Mouse (Mus musculus): ENCODE results near the gene B230118H07Rik. TPM values are rescaled to one million over a fixed set of nuclear protein-coding genes. Genes with fewer than 3 reads are reported as not detected.

Gene B230118H07Rik
- polyA plus RNA-seq, 1 experiment from 2014 or later: 57.2 TPM

- Histone ChIP-seq H3K4me2 (replicated peaks) (no peak overlapping the region), H3K4me1 (0 out of 2 replicates have a peak, but pooled peaks cover 3% of the 10 kb centered on the region)
These were observed 19.4 kb upstream of the B230118H07Rik start for GRCm38 (mm10) chr2:101668751-101669150.

GRCm38 (mm10) chr2:101665703-101666092, 16.4 kb upstream of the B230118H07Rik start:
- H3K9ac ChIP-seq: no peak overlapping the region
- no peak overlapping the region for H3K4me2 ChIP-seq (replicated peaks)
- H3K36me3 ChIP-seq: no peaks in the 10 kb centered on the region
- no peaks in the 10 kb centered on the region for H3K27me3 ChIP-seq
- H3K4me3 ChIP-seq (replicated peaks): no peak overlapping the region
- H3K27ac ChIP-seq (replicated peaks): no peak overlapping the region
- WGBS: 82% methylated on average over 3 of the region's 3 CpGs
- H3K4me1 ChIP-seq: 0 out of 2 replicates have a peak, but pooled peaks cover 3% of the 10 kb centered on the region
- no peaks in the 10 kb centered on the region for H3K9me3 ChIP-seq (replicated peaks)
- ATAC-seq (ENCODE audit: insufficient number of reproducible peaks, low FRiP score, low TSS enrichment, low read depth): no peak

More at GRCm38 (mm10) chr2:101668751-101669150, 19.4 kb upstream of the B230118H07Rik start:
- Histone ChIP-seq H3K9ac (no peak overlapping the region), H3K27ac (replicated peaks) (no peak overlapping the region), H3K27me3 (no peaks in the 10 kb centered on the region), H3K36me3 (no peaks in the 10 kb centered on the region), H3K4me3 (replicated peaks) (no peak overlapping the region), H3K9me3 (replicated peaks) (no peaks in the 10 kb centered on the region)
- ATAC-seq (ENCODE audit: insufficient number of reproducible peaks, low FRiP score, low TSS enrichment, low read depth): no peak
- 82% methylated on average over 3 of the region's 3 CpGs for WGBS

- Histone ChIP-seq H3K27ac (replicated peaks) (no peak overlapping the region), H3K4me3 (replicated peaks) (no peak overlapping the region), H3K4me1 (0 out of 2 replicates have a peak, but pooled peaks cover 3% of the 10 kb centered on the region), H3K9ac (no peak overlapping the region), H3K9me3 (replicated peaks) (no peaks in the 10 kb centered on the region), H3K4me2 (replicated peaks) (no peak overlapping the region), H3K36me3 (no peaks in the 10 kb centered on the region), H3K27me3 (no peaks in the 10 kb centered on the region)
- peak; percentile 73; the same call in 1 of the 2 replicates for ATAC-seq (ENCODE audit: insufficient number of reproducible peaks, low FRiP score, low TSS enrichment, low read depth)
- 20% methylated on average over 9 of the region's 9 CpGs for WGBS
These were observed 15.8 kb upstream of the B230118H07Rik start for GRCm38 (mm10) chr2:101665058-101665702.

GRCm38 (mm10) chr2:101660536-101660935, 11.2 kb upstream of the B230118H07Rik start:
- no peaks in the 10 kb centered on the region for H3K27me3 ChIP-seq
- no peaks in the 10 kb centered on the region for H3K36me3 ChIP-seq
- H3K4me3 ChIP-seq (replicated peaks): no peak overlapping the region
- no peak overlapping the region for H3K9ac ChIP-seq
- no peak for ATAC-seq (ENCODE audit: insufficient number of reproducible peaks, low FRiP score, low TSS enrichment, low read depth)
- 0 out of 2 replicates have a peak, but pooled peaks cover 3% of the 10 kb centered on the region for H3K4me1 ChIP-seq
- H3K27ac ChIP-seq (replicated peaks): no peak overlapping the region
- no peaks in the 10 kb centered on the region for H3K9me3 ChIP-seq (replicated peaks)
- H3K4me2 ChIP-seq (replicated peaks): no peak overlapping the region
- 68% methylated on average over 2 of the region's 2 CpGs for WGBS

GRCm38 (mm10) chr2:101652921-101653597, 3.7 kb upstream of the B230118H07Rik start:
- no peaks in the 10 kb centered on the region; the same call in 1 of the 2 replicates for H3K27me3 ChIP-seq
- H3K4me3 ChIP-seq (replicated peaks): peak overlapping the region; percentile 34
- no peak overlapping the region for H3K9ac ChIP-seq
- peak overlapping the region; percentile 52 for H3K4me2 ChIP-seq (replicated peaks)
- H3K36me3 ChIP-seq: no peaks in the 10 kb centered on the region
- H3K27ac ChIP-seq (replicated peaks): no peak overlapping the region
- ATAC-seq (ENCODE audit: insufficient number of reproducible peaks, low FRiP score, low TSS enrichment, low read depth): no peak
- H3K4me1 ChIP-seq: 0 out of 2 replicates have a peak, but pooled peaks cover 4% of the 10 kb centered on the region
- no peaks in the 10 kb centered on the region for H3K9me3 ChIP-seq (replicated peaks)
- WGBS: 17% methylated on average over 14 of the region's 14 CpGs

GRCm38 (mm10) chr2:101652204-101652920, 3.0 kb upstream of the B230118H07Rik start:
- ATAC-seq (ENCODE audit: insufficient number of reproducible peaks, low FRiP score, low TSS enrichment, low read depth): no peak
- Histone ChIP-seq H3K4me3 (replicated peaks) (peak overlapping the region; percentile 34), H3K9me3 (replicated peaks) (no peaks in the 10 kb centered on the region), H3K9ac (no peak overlapping the region), H3K27me3 (no peaks in the 10 kb centered on the region; the same call in 1 of the 2 replicates), H3K36me3 (no peaks in the 10 kb centered on the region), H3K27ac (replicated peaks) (no peak overlapping the region), H3K4me1 (0 out of 2 replicates have a peak, but pooled peaks cover 4% of the 10 kb centered on the region), H3K4me2 (replicated peaks) (peak overlapping the region; percentile 52)
- WGBS: 38% methylated on average over 14 of the region's 14 CpGs

GRCm38 (mm10) chr2:101650446-101650845, 1.1 kb upstream of the B230118H07Rik start:
- Histone ChIP-seq H3K27me3 (no peaks in the 10 kb centered on the region; the same call in 1 of the 2 replicates), H3K9ac (no peak overlapping the region), H3K9me3 (replicated peaks) (no peaks in the 10 kb centered on the region), H3K4me1 (0 out of 2 replicates have a peak, but pooled peaks cover 4% of the 10 kb centered on the region), H3K4me2 (replicated peaks) (no peak overlapping the region), H3K27ac (replicated peaks) (no peak overlapping the region), H3K36me3 (no peaks in the 10 kb centered on the region), H3K4me3 (replicated peaks) (no peak overlapping the region)
- 63% methylated on average over 1 of the region's 1 CpGs for WGBS
- no peak for ATAC-seq (ENCODE audit: insufficient number of reproducible peaks, low FRiP score, low TSS enrichment, low read depth)

GRCm38 (mm10) chr2:101648361-101648760, 971 bp downstream of the B230118H07Rik start:
- no peaks in the 10 kb centered on the region for H3K36me3 ChIP-seq
- H3K4me1 ChIP-seq: 0 out of 2 replicates have a peak, but pooled peaks cover 4% of the 10 kb centered on the region
- H3K27me3 ChIP-seq: no peaks in the 10 kb centered on the region
- ATAC-seq (ENCODE audit: insufficient number of reproducible peaks, low FRiP score, low TSS enrichment, low read depth): no peak
- no peak overlapping the region for H3K4me3 ChIP-seq (replicated peaks)
- no peak overlapping the region for H3K27ac ChIP-seq (replicated peaks)
- H3K9ac ChIP-seq: no peak overlapping the region
- 63% methylated on average over 2 of the region's 2 CpGs for WGBS
- H3K4me2 ChIP-seq (replicated peaks): no peak overlapping the region
- H3K9me3 ChIP-seq (replicated peaks): no peaks in the 10 kb centered on the region

GRCm38 (mm10) chr2:101645841-101646240, 3.5 kb downstream of the B230118H07Rik start:
- H3K27ac ChIP-seq (replicated peaks): no peak overlapping the region
- no peaks in the 10 kb centered on the region for H3K9me3 ChIP-seq (replicated peaks)
- no peaks in the 10 kb centered on the region for H3K4me1 ChIP-seq
- no peaks in the 10 kb centered on the region for H3K36me3 ChIP-seq
- 92% methylated on average over 1 of the region's 1 CpGs for WGBS
- no peak overlapping the region for H3K4me2 ChIP-seq (replicated peaks)
- no peaks in the 10 kb centered on the region for H3K27me3 ChIP-seq
- H3K9ac ChIP-seq: no peak overlapping the region
- no peak overlapping the region for H3K4me3 ChIP-seq (replicated peaks)
- ATAC-seq (ENCODE audit: insufficient number of reproducible peaks, low FRiP score, low TSS enrichment, low read depth): no peak

GRCm38 (mm10) chr2:101639840-101640350, 9.4 kb downstream of the B230118H07Rik start:
- Histone ChIP-seq H3K27me3 (no peaks in the 10 kb centered on the region), H3K36me3 (no peaks in the 10 kb centered on the region), H3K4me1 (no peaks in the 10 kb centered on the region), H3K9me3 (replicated peaks) (no peaks in the 10 kb centered on the region), H3K27ac (replicated peaks) (no peak overlapping the region), H3K9ac (no peak overlapping the region), H3K4me3 (replicated peaks) (no peak overlapping the region), H3K4me2 (replicated peaks) (no peak overlapping the region)
- 62% methylated on average over 3 of the region's 3 CpGs for WGBS
- ATAC-seq (ENCODE audit: insufficient number of reproducible peaks, low FRiP score, low TSS enrichment, low read depth): no peak

Data from embryonic facial prominence, embryonic 15.5 days (tissue).